Mouse (Mus musculus): Measurements from ENCODE around the gene Zfp385a. TPM values are rescaled to one million over a fixed set of nuclear protein-coding genes. Genes with fewer than 3 reads are reported as not detected.

The Zfp385a gene
- polyA plus RNA-seq, 1 experiment from 2014 or later: 11.7 TPM

GRCm38 (mm10) chr15:103343556-103343955, 3.7 kb upstream of the Zfp385a start:
- Histone ChIP-seq H3K4me1 (ENCODE audit: control insufficient read depth, insufficient read depth, low read length) (peaks cover 4% of the 10 kb centered on the region; the same call in 1 of the 2 replicates), H3K27ac (ENCODE audit: low read depth, low read length) (no peak overlapping the region), H3K4me2 (ENCODE audit: low read length) (no peak overlapping the region), H3K27me3 (replicated peaks; ENCODE audit: control insufficient read depth, insufficient read depth, low read length) (peaks cover 22% of the 10 kb centered on the region), H3K36me3 (ENCODE audit: control insufficient read depth, insufficient read depth, low read length) (0 out of 2 replicates have a peak, but pooled peaks cover 6% of the 10 kb centered on the region), H3K9ac (ENCODE audit: low read length) (no peak overlapping the region), H3K9me3 (replicated peaks; ENCODE audit: control insufficient read depth, low read length) (no peaks in the 10 kb centered on the region), H3K4me3 (ENCODE audit: low read depth, low read length) (no peak overlapping the region)
- ATAC-seq (no peak), DNase-seq (ENCODE audit: low spot score) (no peak)

- Histone ChIP-seq H3K27ac (ENCODE audit: low read depth, low read length) (no peak overlapping the region), H3K4me2 (ENCODE audit: low read length) (no peak overlapping the region), H3K9me3 (replicated peaks; ENCODE audit: control insufficient read depth, low read length) (no peaks in the 10 kb centered on the region), H3K9ac (ENCODE audit: low read length) (no peak overlapping the region), H3K4me1 (ENCODE audit: control insufficient read depth, insufficient read depth, low read length) (peaks cover 4% of the 10 kb centered on the region; the same call in 1 of the 2 replicates), H3K36me3 (ENCODE audit: control insufficient read depth, insufficient read depth, low read length) (0 out of 2 replicates have a peak, but pooled peaks cover 6% of the 10 kb centered on the region), H3K27me3 (replicated peaks; ENCODE audit: control insufficient read depth, insufficient read depth, low read length) (peaks cover 23% of the 10 kb centered on the region), H3K4me3 (ENCODE audit: low read depth, low read length) (no peak overlapping the region)
- no peak for ATAC-seq
- no peak for DNase-seq (ENCODE audit: low spot score)
- WGBS: 78% methylated on average over 2 of the region's 3 CpGs
These were observed 3.1 kb upstream of the Zfp385a start for GRCm38 (mm10) chr15:103343008-103343407.

DNA sequence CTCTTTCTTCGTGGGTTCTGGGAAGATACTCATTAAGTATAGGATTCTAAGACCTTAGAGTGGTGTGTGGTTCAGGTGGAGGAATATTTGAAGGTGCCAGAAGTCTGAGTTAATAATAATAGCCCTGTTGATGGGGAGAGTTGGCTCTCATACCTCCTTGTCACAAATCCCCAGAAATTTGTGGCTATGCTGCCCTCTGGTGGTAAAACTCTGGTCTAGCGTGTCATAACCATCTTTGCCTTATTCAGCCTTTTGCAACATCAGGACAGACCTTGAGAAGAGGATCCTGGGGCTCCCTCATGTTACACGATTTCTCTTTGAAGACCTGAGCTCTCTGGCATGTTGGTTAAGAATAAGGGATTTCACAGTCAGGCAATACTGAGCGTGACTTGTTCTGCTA, 2.5 kb upstream of the Zfp385a start:
- Histone ChIP-seq H3K27me3 (replicated peaks; ENCODE audit: control insufficient read depth, insufficient read depth, low read length) (peaks cover 23% of the 10 kb centered on the region), H3K4me3 (ENCODE audit: low read depth, low read length) (no peak overlapping the region), H3K9ac (ENCODE audit: low read length) (no peak overlapping the region), H3K4me1 (ENCODE audit: control insufficient read depth, insufficient read depth, low read length) (peaks cover 4% of the 10 kb centered on the region; the same call in 1 of the 2 replicates), H3K27ac (ENCODE audit: low read depth, low read length) (no peak overlapping the region), H3K36me3 (ENCODE audit: control insufficient read depth, insufficient read depth, low read length) (0 out of 2 replicates have a peak, but pooled peaks cover 6% of the 10 kb centered on the region), H3K9me3 (replicated peaks; ENCODE audit: control insufficient read depth, low read length) (no peaks in the 10 kb centered on the region), H3K4me2 (ENCODE audit: low read length) (no peak overlapping the region)
- 14% methylated on average over 4 of the region's 4 CpGs for WGBS
- ATAC-seq (0 out of 2 replicates have a peak, but pooled peaks have one; percentile 25), DNase-seq (ENCODE audit: low spot score) (peak; percentile 92)

DNA sequence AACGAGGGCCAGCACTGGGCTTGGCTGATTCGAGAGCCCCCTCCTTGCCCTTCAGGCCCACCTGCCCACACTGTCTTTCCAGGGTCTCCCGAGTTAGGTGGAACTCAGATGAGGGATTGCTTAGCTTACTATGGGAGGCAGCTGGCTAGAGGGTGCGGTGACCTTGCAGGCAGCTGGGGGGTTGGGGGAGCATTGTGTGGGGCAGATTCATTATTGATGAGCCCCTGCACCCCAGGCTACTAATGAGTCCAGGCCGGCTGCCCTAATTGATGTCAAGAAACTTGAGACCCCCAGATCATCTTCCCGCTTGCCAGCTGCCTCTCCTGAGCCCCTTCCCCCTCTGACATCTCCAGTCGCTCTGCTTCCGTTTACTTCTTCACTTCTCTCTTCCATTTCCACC, 1.7 kb upstream of the Zfp385a start:
- Histone ChIP-seq H3K9ac (ENCODE audit: low read length) (no peak overlapping the region), H3K9me3 (replicated peaks; ENCODE audit: control insufficient read depth, low read length) (no peaks in the 10 kb centered on the region), H3K27me3 (replicated peaks; ENCODE audit: control insufficient read depth, insufficient read depth, low read length) (peaks cover 23% of the 10 kb centered on the region), H3K4me3 (ENCODE audit: low read depth, low read length) (no peak overlapping the region), H3K4me1 (ENCODE audit: control insufficient read depth, insufficient read depth, low read length) (peaks cover 4% of the 10 kb centered on the region; the same call in 1 of the 2 replicates), H3K4me2 (ENCODE audit: low read length) (no peak overlapping the region), H3K27ac (ENCODE audit: low read depth, low read length) (no peak overlapping the region), H3K36me3 (ENCODE audit: control insufficient read depth, insufficient read depth, low read length) (0 out of 2 replicates have a peak, but pooled peaks cover 6% of the 10 kb centered on the region)
- DNase-seq (ENCODE audit: low spot score) (no peak), ATAC-seq (no peak)
- 40% methylated on average over 8 of the region's 8 CpGs for WGBS

DNA sequence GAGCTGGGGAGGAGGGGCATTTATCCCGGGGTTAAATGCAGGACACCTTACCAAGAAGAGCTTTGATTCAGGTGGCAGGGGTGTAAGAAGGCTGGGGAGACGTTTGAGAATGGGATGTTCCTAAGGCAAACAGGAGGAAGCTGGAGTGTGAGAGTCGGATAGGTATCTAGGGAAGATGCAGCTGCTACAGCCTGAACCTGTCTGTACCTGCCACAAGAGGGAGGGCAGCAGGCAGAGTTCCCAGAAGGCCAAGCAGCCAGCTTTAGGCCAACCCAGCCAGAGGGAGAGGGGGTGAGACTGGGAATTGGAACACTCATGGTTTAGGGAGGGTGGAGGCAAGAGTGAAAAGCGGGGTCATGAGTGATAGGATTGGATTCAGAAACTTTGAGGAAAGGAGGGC, 893 bp upstream of the Zfp385a start:
- Histone ChIP-seq H3K9me3 (replicated peaks; ENCODE audit: control insufficient read depth, low read length) (no peaks in the 10 kb centered on the region), H3K9ac (ENCODE audit: low read length) (no peak overlapping the region), H3K4me1 (ENCODE audit: control insufficient read depth, insufficient read depth, low read length) (peaks cover 4% of the 10 kb centered on the region; the same call in 1 of the 2 replicates), H3K36me3 (ENCODE audit: control insufficient read depth, insufficient read depth, low read length) (0 out of 2 replicates have a peak, but pooled peaks cover 3% of the 10 kb centered on the region), H3K27me3 (replicated peaks; ENCODE audit: control insufficient read depth, insufficient read depth, low read length) (peaks cover 23% of the 10 kb centered on the region), H3K4me3 (ENCODE audit: low read depth, low read length) (no peak overlapping the region), H3K4me2 (ENCODE audit: low read length) (no peak overlapping the region), H3K27ac (ENCODE audit: low read depth, low read length) (no peak overlapping the region)
- DNase-seq (ENCODE audit: low spot score): no peak
- whole genome bisulfite sequencing: 24% methylated on average over 4 of the region's 4 CpGs
- ATAC-seq: no peak

- 9% methylated on average over 28 of the region's 31 CpGs for WGBS
- 0 out of 2 replicates have a peak, but pooled peaks cover 3% of the 10 kb centered on the region for H3K36me3 ChIP-seq (ENCODE audit: control insufficient read depth, insufficient read depth, low read length)
- ATAC-seq (peak; percentile 42), DNase-seq (ENCODE audit: low spot score) (no peak)
- no peak overlapping the region for H3K27ac ChIP-seq (ENCODE audit: low read depth, low read length)
- H3K9me3 ChIP-seq (replicated peaks; ENCODE audit: control insufficient read depth, low read length): no peaks in the 10 kb centered on the region
- peaks cover 5% of the 10 kb centered on the region for H3K4me1 ChIP-seq (ENCODE audit: control insufficient read depth, insufficient read depth, low read length)
- H3K4me2 ChIP-seq (ENCODE audit: low read length): peak overlapping the region; percentile 80
- peak overlapping the region; percentile 70 for H3K9ac ChIP-seq (ENCODE audit: low read length)
- H3K27me3 ChIP-seq (replicated peaks; ENCODE audit: control insufficient read depth, insufficient read depth, low read length): peaks cover 23% of the 10 kb centered on the region
- peak overlapping the region; percentile 52 for H3K4me3 ChIP-seq (ENCODE audit: low read depth, low read length)
These were observed 530 bp downstream of the Zfp385a start for GRCm38 (mm10) chr15:103339166-103339960.

DNA sequence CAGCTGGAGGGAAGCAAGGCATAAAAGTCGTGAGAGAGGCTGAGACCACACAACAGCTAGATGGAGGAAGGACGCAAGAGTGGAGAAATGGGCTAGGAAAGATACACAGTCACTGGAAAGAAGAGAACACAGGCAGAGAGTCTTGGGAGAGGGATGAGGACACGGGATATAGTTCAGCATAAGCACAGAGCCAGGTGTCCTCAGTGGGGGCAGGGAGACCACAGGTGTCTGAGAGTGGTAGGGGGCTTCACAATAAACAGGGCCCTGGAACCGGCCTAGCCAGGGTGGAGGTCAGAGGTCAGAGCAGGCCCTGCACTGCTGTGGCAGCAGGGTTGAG, 1.1 kb downstream of the Zfp385a start:
- Histone ChIP-seq H3K27me3 (replicated peaks; ENCODE audit: control insufficient read depth, insufficient read depth, low read length) (peaks cover 23% of the 10 kb centered on the region), H3K4me3 (ENCODE audit: low read depth, low read length) (peak overlapping the region; percentile 52), H3K27ac (ENCODE audit: low read depth, low read length) (no peak overlapping the region), H3K4me1 (ENCODE audit: control insufficient read depth, insufficient read depth, low read length) (peaks cover 9% of the 10 kb centered on the region), H3K9ac (ENCODE audit: low read length) (no peak overlapping the region), H3K36me3 (ENCODE audit: control insufficient read depth, insufficient read depth, low read length) (0 out of 2 replicates have a peak, but pooled peaks cover under 1% of the 10 kb centered on the region), H3K4me2 (ENCODE audit: low read length) (peak overlapping the region; percentile 80), H3K9me3 (replicated peaks; ENCODE audit: control insufficient read depth, low read length) (no peaks in the 10 kb centered on the region)
- WGBS: 47% methylated on average over 4 of the region's 4 CpGs
- ATAC-seq: no peak
- DNase-seq (ENCODE audit: low spot score): no peak

DNA sequence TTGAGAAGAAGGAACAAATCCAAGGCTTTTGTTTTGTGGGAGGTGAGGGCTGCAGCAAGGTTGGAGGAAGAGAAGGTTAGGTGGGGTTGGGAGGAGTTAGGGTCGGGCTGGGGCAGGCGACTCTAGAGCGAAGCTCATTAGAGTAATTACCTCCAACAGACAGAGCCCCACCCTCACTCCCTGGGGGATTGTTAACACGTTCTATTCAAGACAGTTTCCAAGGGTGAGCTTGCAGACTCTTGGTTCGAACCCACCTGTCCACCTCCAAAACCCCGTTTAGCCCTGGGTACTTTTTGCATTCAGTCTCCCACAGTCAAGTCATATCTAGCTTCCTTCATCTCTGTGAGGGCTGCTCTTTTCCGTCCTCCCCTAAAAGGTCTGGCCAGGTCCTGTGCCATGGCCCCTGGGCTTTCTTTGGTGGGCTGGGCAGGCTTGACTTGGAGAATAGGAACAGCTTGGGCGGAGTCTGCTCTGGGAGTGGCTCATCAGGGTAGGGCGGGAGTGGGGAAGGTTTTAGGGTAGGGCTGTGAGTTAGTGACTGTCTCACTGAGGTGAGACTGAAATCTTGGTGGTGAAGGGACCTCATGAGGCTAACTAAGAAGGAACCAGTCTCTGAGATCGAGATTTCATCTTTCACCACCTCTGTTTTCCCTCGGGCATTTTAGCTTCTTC, 2.8 kb downstream of the Zfp385a start:
- no peak overlapping the region for H3K27ac ChIP-seq (ENCODE audit: low read depth, low read length)
- WGBS: 15% methylated on average over 11 of the region's 11 CpGs
- no peak for DNase-seq (ENCODE audit: low spot score)
- no peak overlapping the region for H3K4me2 ChIP-seq (ENCODE audit: low read length)
- no peak overlapping the region for H3K4me3 ChIP-seq (ENCODE audit: low read depth, low read length)
- no peak overlapping the region for H3K9ac ChIP-seq (ENCODE audit: low read length)
- peaks cover 9% of the 10 kb centered on the region for H3K4me1 ChIP-seq (ENCODE audit: control insufficient read depth, insufficient read depth, low read length)
- no peak for ATAC-seq
- H3K27me3 ChIP-seq (replicated peaks; ENCODE audit: control insufficient read depth, insufficient read depth, low read length): peaks cover 23% of the 10 kb centered on the region
- no peaks in the 10 kb centered on the region for H3K36me3 ChIP-seq (ENCODE audit: control insufficient read depth, insufficient read depth, low read length)
- no peaks in the 10 kb centered on the region for H3K9me3 ChIP-seq (replicated peaks; ENCODE audit: control insufficient read depth, low read length)
